Comparison of ENCODE assay signal across 8 mouse cellular contexts in genomic region chr11:61853659-61854058, GRCm38 (mm10). TPM values are rescaled to one million over a fixed set of nuclear protein-coding genes. Genes with fewer than 3 reads are reported as not detected.
DNase-seq lines count a peak whose midpoint lies in the region; ATAC-seq and TF ChIP-seq lines count a peak whose summit lies in the region.

No protein-coding gene starts in this region.

- H3K4me2 ChIP-seq in lung, embryonic 16.5 days (ENCODE audit: low read depth, low read length), result peak overlapping the region; percentile 81
- peak overlapping the region; percentile 79 for H3K4me2 ChIP-seq in neural tube, embryonic 15.5 days

- no peaks in the 10 kb centered on the region for H3K36me3 ChIP-seq in lung, embryonic 16.5 days (ENCODE audit: control insufficient read depth, insufficient read depth, low read length)
- peaks cover 4% of the 10 kb centered on the region; the same call in 1 of the 2 replicates for H3K36me3 ChIP-seq in limb, embryonic 10.5 days
- peaks cover 4% of the 10 kb centered on the region; the same call in 1 of the 2 replicates for H3K36me3 ChIP-seq in neural tube, embryonic 15.5 days

- no peak for ATAC-seq in lung, embryonic 16.5 days (ENCODE audit: low read depth)
- ATAC-seq in neural tube, embryonic 15.5 days (ENCODE audit: low FRiP score), result no peak

- H3K4me3 ChIP-seq in lung, embryonic 16.5 days (ENCODE audit: low read length), result peak overlapping the region; percentile 90
- H3K4me3 ChIP-seq in embryonic fibroblast, embryonic 13.5 days (ENCODE audit: insufficient read depth, low read length), result peak overlapping the region; percentile 72
- peak overlapping the region; percentile 95 for H3K4me3 ChIP-seq in limb, embryonic 10.5 days
- H3K4me3 ChIP-seq in neural tube, embryonic 15.5 days (replicated peaks), result peak overlapping the region; percentile 86

- H3K27ac ChIP-seq in lung, embryonic 16.5 days (ENCODE audit: low read length), result peak overlapping the region; percentile 90; the same call in 1 of the 2 replicates
- H3K27ac ChIP-seq in embryonic fibroblast, embryonic 13.5 days (ENCODE audit: insufficient read depth, low read length), result no peak overlapping the region
- peak overlapping the region; percentile 97 for H3K27ac ChIP-seq in limb, embryonic 10.5 days
- H3K27ac ChIP-seq in neural tube, embryonic 15.5 days (replicated peaks), result peak overlapping the region; percentile 95

- no peaks in the 10 kb centered on the region for H3K27me3 ChIP-seq in lung, embryonic 16.5 days (ENCODE audit: control insufficient read depth, insufficient read depth, low read depth, low read length)
- no peaks in the 10 kb centered on the region for H3K27me3 ChIP-seq in limb, embryonic 10.5 days (ENCODE audit: low read depth, poor library complexity, severe bottlenecking)
- no peaks in the 10 kb centered on the region for H3K27me3 ChIP-seq in neural tube, embryonic 15.5 days (replicated peaks)

- H3K9ac ChIP-seq in lung, embryonic 16.5 days (ENCODE audit: low read length), result peak overlapping the region; percentile 99
- peak overlapping the region; percentile 99 for H3K9ac ChIP-seq in neural tube, embryonic 15.5 days (replicated peaks)

- no peak for TF ChIP-seq POLR2A in embryonic fibroblast, embryonic 13.5 days (IDR thresholded peaks at IDR 0.05; ENCODE audit: low read depth, low read length)

- no peak for DNase-seq in lung, adult 18-20 months
- DNase-seq in limb, embryonic 10.5 days (ENCODE audit: low spot score), result no peak
- no peak for DNase-seq in layer of hippocampus, postnatal 25 days (ENCODE audit: extremely low spot score in 1 of 2, low spot score in 1 of 2)
- DNase-seq in urinary bladder, adult 2 months (ENCODE audit: low spot score), result no peak
- no peak for DNase-seq in adrenal gland, adult (ENCODE audit: inconsistent age in 2 of 2, low spot score in 1 of 2)

- WGBS in lung, embryonic 16.5 days, result 12% methylated on average over 5 of the region's 5 CpGs
- 23% methylated on average over 5 of the region's 5 CpGs for WGBS in limb, embryonic 10.5 days
- WGBS in neural tube, embryonic 15.5 days, result 15% methylated on average over 5 of the region's 5 CpGs

- H3K9me3 ChIP-seq in lung, embryonic 16.5 days (ENCODE audit: control insufficient read depth, low read length), result no peaks in the 10 kb centered on the region
- H3K9me3 ChIP-seq in limb, embryonic 10.5 days (replicated peaks), result no peaks in the 10 kb centered on the region
- no peaks in the 10 kb centered on the region for H3K9me3 ChIP-seq in neural tube, embryonic 15.5 days (replicated peaks)

- TF ChIP-seq CTCF in embryonic fibroblast, embryonic 13.5 days (IDR thresholded peaks at IDR 0.05; ENCODE audit: borderline replicate concordance, insufficient read depth, low read length), result no peak

- peaks cover 4% of the 10 kb centered on the region; the same call in 1 of the 2 replicates for H3K4me1 ChIP-seq in lung, embryonic 16.5 days (replicated peaks; ENCODE audit: control insufficient read depth, insufficient read depth, low read length)
- H3K4me1 ChIP-seq in embryonic fibroblast, embryonic 13.5 days (ENCODE audit: control insufficient read depth, insufficient read depth, low read length), result no peaks in the 10 kb centered on the region
- H3K4me1 ChIP-seq in limb, embryonic 10.5 days, result peaks cover 19% of the 10 kb centered on the region
- H3K4me1 ChIP-seq in neural tube, embryonic 15.5 days, result peaks cover 33% of the 10 kb centered on the region

RNA-seq across cellular contexts. Expression of gene Ulk2, which starts 1.2 kb away (rescaled TPM):
- 12.2 and 12.4 TPM in 2 replicates for polyA plus RNA-seq in lung, embryonic 16.5 days (2015; fragmentation: Nextera tagmentation; extraction: Ambion mirVana)
- 36.0 and 46.1 TPM in 2 replicates for polyA plus RNA-seq in embryonic fibroblast, embryonic 13.5 days (2011; ENCODE audit: insufficient read length, low read depth, missing spikeins)
- 9.4 and 13.6 TPM in 2 replicates for polyA plus RNA-seq in limb, embryonic 10.5 days (2016; fragmentation: Nextera tagmentation; extraction: Ambion mirVana)
- 28.9 and 31.4 TPM in 2 replicates for polyA plus RNA-seq in neural tube, embryonic 15.5 days (2015; fragmentation: Nextera tagmentation; extraction: Ambion mirVana)
- 10 to 100 TPM; 74.0 to 79.0 TPM for total RNA-seq in layer of hippocampus, postnatal 25 days (2021)
- polyA plus RNA-seq in urinary bladder, adult 2 months (2012; rRNA removed), result 23.0 and 26.7 TPM in 2 replicates
